Mouse (Mus musculus): ENCODE data around the gene Scn3a. TPM values are rescaled to one million over a fixed set of nuclear protein-coding genes. Genes with fewer than 3 reads are reported as not detected.

The Scn3a gene
- 10 to 100 TPM; 29.4 to 35.4 TPM for total RNA-seq (2021)
- long read RNA-seq, experiment 1, full-length matches to known transcripts: 1 of 12 reads
- long read RNA-seq, experiment 1, partial matches to known transcripts: 2 of 12 reads
- long read RNA-seq, experiment 1, other reads (novel, unspliced or antisense): 9 of 12 reads
- long read RNA-seq, experiment 2, partial matches to known transcripts: 1 of 2 reads
- long read RNA-seq, experiment 2, other reads (novel, unspliced or antisense): 1 of 2 reads

DNA sequence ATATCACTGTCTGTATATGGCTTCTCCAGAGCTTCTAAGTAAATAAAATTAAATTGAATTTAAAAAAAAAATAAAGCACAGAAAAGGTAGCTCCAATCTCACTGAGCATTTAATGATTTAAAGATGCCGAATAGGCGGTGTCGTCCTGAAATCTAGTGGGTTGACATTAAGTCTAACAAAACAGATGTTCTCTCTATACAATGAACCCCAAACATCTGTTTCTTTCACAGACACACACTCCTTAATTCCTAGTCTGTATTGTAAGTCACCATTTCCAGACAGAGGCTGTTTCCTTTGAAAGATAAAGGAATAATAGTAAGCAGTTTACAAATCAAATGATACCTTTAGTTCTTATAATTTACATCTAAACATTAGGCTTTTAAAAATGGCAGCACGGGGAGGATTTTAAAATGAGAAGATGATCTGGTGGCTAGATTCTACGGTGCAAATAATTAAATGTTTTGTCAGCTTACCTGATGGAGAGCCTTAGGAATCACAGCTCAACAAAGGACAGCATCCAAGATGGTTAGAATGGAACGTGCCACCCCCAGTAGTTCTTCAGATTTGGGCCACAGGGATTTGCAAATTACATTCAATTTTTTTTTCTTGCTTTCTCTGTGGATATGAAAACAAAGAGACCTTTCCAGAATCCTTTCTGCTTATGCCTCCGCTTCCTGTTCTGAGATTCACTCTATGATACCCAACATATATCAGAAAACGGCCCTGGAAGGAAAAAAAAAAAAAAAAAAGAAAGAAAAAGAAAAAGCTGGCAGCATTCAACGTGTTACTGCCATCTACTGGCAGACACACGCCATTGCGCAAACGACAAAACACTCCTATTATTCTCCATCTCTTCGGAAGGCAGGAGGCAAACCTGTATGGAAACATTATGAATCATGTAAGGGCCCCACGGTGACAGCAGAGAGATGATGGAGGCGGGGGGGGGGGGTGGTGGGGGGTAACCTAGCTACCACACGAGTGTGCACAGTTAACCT is at the start of gene Scn3a:
Gene Scn3a, minus strand, starts transcription at position 835 of the 995 bp plus-strand sequence.
- peak; percentile 69 for DNase-seq (ENCODE audit: low spot score in 2 of 2)

GRCm38 (mm10) chr2:65611887-65612286 is 44.5 kb upstream of the Scn3a start:
- DNase-seq (ENCODE audit: low spot score in 2 of 2): peak in 1 of 2 experiments; percentile 23

DNA sequence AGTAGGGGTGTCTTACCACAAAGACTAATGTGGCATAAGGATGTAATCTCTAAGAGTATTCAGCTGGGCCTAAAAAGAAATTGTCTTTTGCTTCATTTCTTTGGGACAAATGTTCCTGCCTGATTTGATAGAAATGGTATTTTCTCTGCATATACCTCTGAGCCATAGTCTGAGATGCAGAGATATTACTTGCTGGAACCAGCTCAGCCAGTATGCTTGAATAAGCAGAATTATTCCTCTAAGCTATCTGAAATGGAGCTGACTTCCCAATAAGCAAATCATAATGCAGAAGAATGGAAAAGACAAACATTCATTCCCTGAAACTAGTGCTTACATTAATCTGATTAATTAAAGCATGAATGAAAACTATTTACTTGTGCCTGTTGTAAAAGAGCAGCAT is 40.4 kb upstream of the Scn3a start:
- DNase-seq (ENCODE audit: low spot score in 2 of 2): no peak

- peak; percentile 28 to 33 for DNase-seq (ENCODE audit: low spot score in 2 of 2)
Observed at GRCm38 (mm10) chr2:65587679-65588078, 20.3 kb upstream of the Scn3a start.

DNA sequence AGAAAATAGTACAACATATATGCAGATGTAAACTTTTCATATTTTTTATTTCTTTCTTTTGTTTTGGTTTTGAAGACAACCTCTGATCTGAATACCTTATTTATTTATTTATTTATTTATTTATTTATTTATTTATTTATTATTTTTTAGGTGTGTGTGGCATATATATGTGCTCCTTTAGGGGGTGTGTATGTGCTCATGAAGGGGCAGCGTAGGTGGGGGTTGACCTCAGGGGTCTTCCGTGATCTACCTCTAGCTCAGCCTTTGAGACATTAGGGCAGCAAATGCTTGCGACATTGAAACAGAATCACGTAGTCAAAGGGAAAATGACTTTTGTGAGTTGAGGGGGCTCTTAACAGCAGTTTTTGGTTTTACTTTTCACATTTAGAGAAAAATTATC is 498 bp upstream of the Scn3a start:
- no peak for DNase-seq (ENCODE audit: low spot score in 2 of 2)

DNA sequence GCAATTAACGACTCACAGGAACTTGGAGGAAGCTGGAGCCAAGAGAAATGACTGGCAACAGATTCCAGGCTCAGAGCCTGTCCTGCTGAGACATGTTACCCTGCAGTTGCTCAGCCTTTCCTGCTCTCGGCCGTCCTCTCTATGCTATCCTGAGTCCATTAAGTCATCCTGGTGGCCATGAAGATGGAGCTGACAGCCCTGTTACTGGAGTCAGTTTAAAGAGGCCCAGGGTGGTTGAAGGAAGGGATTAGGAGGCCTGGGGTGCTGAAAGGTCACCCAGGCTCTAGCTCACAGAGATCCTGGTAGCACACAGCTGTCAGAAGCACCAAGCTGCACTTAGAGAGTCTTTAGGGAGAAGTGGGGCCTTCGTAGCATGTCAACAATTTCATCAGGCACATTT is 3.5 kb downstream of the Scn3a start:
- no peak for DNase-seq (ENCODE audit: low spot score in 2 of 2)

DNA sequence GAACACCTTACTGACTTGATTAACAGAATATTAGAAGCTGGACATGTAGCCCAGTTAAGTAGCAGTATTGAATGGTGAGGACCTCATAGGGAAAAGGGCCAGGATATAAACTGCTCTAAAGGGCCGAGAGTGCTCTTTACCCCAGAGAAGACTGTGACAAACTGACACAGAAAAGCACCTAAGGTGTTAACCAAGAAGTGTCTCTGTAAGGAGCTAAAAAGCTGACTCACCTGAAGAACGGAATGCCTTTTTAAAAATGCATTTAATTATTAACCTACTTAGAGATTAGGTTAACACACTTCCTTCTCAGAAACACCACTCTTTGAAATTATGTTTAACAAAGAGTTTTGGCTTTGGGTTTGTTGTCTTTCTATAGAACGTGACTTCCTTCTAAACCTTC is 9.7 kb downstream of the Scn3a start:
- DNase-seq (ENCODE audit: low spot score in 2 of 2): no peak

- no peak for DNase-seq (ENCODE audit: low spot score in 2 of 2)
Observed at GRCm38 (mm10) chr2:65554662-65555061, 12.8 kb downstream of the Scn3a start.

DNA sequence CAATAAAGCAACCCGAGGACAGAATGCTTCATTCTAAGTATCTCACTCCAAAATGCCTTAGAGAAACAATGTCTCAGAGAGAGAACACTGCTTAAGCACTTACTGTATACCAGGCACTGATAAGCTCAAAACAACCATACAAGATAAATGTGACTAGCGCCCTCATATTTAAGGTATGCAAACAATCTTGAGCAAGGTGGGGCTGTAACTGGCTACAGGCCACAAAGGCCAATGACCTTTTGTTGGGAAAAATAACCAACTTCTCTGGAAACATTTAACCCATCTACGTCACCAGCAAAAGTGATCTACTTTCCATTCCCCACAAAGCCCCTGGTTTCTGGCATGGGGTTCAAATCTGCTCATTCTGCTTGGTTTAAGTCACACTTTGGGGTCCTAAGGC is 14.0 kb downstream of the Scn3a start:
- DNase-seq (ENCODE audit: low spot score in 2 of 2): no peak

DNA sequence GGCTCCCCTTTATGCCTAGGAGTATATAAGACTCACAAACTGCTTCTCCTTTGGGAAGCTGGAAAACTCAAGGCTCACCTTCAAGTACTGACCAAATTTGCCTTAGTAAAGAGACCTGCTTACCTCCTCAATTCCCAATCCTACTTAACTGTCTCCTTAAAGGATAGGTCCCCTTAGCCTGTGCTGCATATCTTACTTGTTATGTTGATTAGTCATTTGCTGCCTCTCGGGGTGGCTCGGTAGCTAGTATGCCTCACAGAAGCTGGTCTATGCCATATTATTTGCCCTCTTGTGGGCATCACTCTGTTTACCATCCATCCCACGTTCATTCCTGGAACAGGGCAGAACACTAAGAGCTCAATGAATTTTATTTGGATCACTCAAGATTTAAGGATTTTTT is 14.7 kb downstream of the Scn3a start:
- DNase-seq (ENCODE audit: low spot score in 2 of 2): no peak

- DNase-seq (ENCODE audit: low spot score in 2 of 2): no peak
Observed at GRCm38 (mm10) chr2:65552222-65552621, 15.2 kb downstream of the Scn3a start.

GRCm38 (mm10) chr2:65551736-65552135 is 15.7 kb downstream of the Scn3a start:
- no peak for DNase-seq (ENCODE audit: low spot score in 2 of 2)

GRCm38 (mm10) chr2:65550564-65550963 is 16.9 kb downstream of the Scn3a start:
- DNase-seq (ENCODE audit: low spot score in 2 of 2): no peak

- DNase-seq (ENCODE audit: low spot score in 2 of 2): no peak
Observed at GRCm38 (mm10) chr2:65548665-65549064, 18.8 kb downstream of the Scn3a start.

DNA sequence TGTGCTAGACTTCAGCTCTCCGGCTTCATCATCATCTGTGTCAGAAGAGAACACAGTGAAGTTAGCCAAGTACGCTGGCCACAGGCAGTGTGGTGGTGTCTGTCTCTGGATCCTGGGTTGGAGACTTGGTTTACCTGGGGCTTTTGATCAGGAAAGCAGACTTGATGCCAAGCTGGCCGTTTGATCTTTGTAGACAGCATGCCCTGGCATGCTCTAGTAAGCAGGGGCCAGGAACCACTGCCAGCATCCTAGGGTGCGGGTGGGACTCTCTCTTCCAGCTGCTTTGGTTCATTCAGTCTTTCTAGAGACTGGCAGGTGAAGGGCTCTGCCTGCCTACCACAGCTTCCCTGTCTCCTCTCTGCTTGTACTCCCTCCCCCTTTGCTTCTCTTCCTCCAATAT is 20.1 kb downstream of the Scn3a start:
- no peak for DNase-seq (ENCODE audit: low spot score in 2 of 2)

DNA sequence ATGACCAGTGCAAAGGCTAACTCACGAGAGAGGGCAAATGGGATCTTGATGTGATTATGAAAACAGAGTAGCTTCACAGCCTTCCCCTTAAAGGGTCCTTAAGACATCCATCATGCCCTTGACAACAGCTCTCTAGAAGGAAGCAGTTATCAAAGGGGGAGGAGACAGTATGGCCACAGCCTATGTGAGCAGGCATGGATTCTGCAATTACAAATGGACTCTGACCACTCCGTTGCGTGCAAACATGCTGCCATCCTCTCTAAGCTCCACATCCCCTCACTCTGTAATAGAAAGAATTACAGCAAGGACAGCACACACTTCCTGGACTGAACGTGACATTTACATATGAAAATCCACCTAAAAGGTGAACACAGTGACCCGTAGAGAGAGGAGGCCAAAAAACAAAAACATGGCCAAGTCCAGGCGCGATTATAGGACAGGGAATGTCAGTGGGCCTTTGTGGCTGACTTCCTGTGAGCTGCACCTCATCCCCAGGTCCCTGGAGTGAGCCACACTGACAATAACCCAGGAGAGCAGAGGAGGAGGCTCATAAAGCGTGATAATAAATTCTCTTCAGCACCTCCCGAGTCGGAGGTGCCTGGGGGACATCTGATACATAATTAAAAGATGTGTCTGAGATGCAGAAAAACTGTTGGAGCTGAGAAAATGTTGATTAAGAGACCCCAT is 24.4 kb downstream of the Scn3a start:
- DNase-seq (ENCODE audit: low spot score in 2 of 2): no peak

DNA sequence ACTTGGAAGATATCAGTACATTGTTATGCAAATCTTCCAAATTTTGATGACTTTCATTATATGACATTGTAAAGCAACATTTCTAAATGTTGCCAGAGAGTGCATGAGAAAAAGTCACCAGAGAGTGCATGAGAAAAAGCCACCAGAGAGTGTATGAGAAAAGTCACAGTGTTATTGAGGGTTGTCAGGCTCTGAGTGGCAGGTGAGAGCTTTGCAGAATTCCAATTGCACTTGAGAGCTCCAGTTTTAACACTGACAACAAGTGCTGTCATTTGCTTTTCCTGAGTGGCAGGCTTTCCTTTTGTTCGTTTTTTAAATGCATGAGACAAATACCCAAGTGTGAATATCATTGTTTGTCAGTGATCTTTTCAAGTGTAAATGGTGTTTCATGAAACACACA is 25.6 kb downstream of the Scn3a start:
- no peak for DNase-seq (ENCODE audit: low spot score in 2 of 2)

- no peak for DNase-seq (ENCODE audit: low spot score in 2 of 2)
Observed at GRCm38 (mm10) chr2:65538436-65538835, 29.0 kb downstream of the Scn3a start.

GRCm38 (mm10) chr2:65532127-65532854 is 35.1 kb downstream of the Scn3a start:
- no peak for DNase-seq (ENCODE audit: low spot score in 2 of 2)

DNA sequence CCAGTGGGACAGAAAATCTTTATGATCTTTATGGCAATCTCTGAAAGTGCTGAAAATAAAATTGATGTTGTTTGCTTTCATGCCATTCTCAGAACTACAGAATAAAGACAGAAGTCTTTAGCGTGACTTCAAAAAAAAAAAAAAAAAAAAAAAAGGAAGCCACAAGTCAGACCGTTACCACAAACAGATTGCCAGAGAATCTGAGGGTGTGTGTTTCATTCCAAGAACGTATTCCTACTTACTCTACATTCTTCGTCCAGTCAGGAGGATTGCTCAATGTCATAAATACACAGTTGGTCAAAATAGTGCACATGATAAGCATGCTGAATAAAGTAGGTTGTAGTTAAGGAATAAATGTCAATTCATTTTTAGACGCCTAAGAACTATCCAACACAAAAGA is 38.3 kb downstream of the Scn3a start:
- DNase-seq (ENCODE audit: low spot score in 2 of 2): no peak

DNA sequence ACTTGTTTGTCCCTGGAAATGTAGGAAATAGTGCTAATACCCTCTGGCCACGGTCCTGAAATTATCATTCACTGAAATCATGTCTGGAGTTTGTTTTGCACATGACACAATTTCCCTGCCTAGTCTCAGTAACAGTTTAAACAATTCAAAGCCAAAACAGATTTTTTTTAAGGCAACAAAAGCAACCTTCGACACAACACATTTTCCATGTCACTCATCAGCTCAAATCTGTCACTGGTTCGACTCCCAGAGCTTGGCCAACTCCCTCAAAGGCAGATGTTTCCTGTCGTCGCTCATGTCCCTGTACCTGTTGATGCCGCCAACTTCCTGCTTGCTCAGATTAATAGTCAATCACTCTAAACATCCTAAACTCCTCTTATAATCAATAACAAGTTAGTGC is 50.7 kb downstream of the Scn3a start:
- no peak for DNase-seq (ENCODE audit: low spot score in 2 of 2)

All from left cerebral cortex, adult 18-20 months (tissue).